Mouse (Mus musculus) stomach, embryonic 15.5 days (tissue): ENCODE data around the gene Zbtb16. TPM values are rescaled to one million over a fixed set of nuclear protein-coding genes. Genes with fewer than 3 reads are reported as not detected.
A peak's percentile ranks its signal among the peaks of the same experiment; 100 is the strongest.

Experiments used
- ATAC-seq: fragments of 200-750 bp; cut with Nextera tagmentation; 2 replicates; pipeline ENCODE4 v1.8.0; 2017; ENCODE audit warnings: low read depth, moderate number of reproducible peaks, moderate TSS enrichment; ENCODE audit not compliant: insufficient read depth, low FRiP score
- H3K27ac ChIP-seq: fragments of 300-500 bp; sonication (generic); 2 replicates; pipeline ENCODE4 v1.5.1; 2015; ENCODE audit warnings: mild to moderate bottlenecking, inconsistent platforms
- H3K27me3 ChIP-seq: fragments of 300-500 bp; sonication (generic); replicated peaks from 2 replicates; pipeline ENCODE4 v1.6.1; 2015; ENCODE audit warnings: inconsistent platforms
- H3K36me3 ChIP-seq: fragments of 300-500 bp; sonication (generic); 2 replicates; pipeline ENCODE4 v1.6.1; 2015; ENCODE audit warnings: inconsistent platforms
- H3K4me1 ChIP-seq: fragments of 300-500 bp; sonication (generic); 2 replicates; pipeline ENCODE4 v1.6.1; 2015; ENCODE audit warnings: inconsistent platforms
- H3K4me2 ChIP-seq: fragments of 300-500 bp; sonication (generic); 2 replicates; pipeline ENCODE4 v1.6.1; 2015; ENCODE audit warnings: mild to moderate bottlenecking, inconsistent platforms
- H3K4me3 ChIP-seq: fragments of 300-500 bp; sonication (generic); replicated peaks from 2 replicates; pipeline ENCODE4 v1.5.1; 2015; ENCODE audit warnings: inconsistent platforms
- H3K9ac ChIP-seq: fragments of 300-500 bp; sonication (generic); 2 replicates; pipeline ENCODE4 v1.6.1; 2015; ENCODE audit warnings: inconsistent platforms
- H3K9me3 ChIP-seq: fragments of 300-500 bp; sonication (generic); 2 replicates; pipeline ENCODE4 v1.6.1; 2016; ENCODE audit warnings: inconsistent platforms
- WGBS: fragments of 180-500 bp; shearing (Covaris S2); methylation state at CpG from one replicate; pipeline ENCODE4 v1.1.7; 2015; 5-methylcytosine and 5-hydroxymethylcytosine counted together
- polyA plus RNA-seq: library from polyadenylated mRNA; unstranded; fragments of >200 nt; fragmentation: Nextera tagmentation; extraction: Ambion mirVana; gene quantifications from 2 replicates; pipeline ENCODE4 v1.2.1, GENCODE M21; 2015

The Zbtb16 gene
- polyA plus RNA-seq, 1 experiment from 2014 or later, result 3.9 TPM

DNA sequence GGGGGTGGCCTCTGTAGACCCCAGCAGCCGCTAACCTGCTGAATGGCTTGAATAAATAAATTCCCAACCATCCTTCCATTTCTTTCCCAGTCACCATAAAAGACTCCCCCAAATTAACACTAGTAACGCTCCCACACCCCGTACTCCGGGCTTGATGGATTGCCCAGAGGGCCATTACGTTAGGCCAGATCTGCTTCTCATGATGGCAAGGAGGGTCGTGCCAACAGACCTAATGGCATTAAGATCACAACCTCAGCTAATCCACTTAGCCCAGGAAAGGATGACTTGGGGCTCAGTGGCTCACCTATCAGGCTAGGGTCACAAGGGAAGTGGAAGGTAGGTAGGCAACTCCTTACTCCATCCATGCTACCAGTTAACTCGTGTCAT, 12.7 kb downstream of the Zbtb16 start:
- Histone ChIP-seq H3K9me3 (no peaks in the 10 kb centered on the region), H3K27me3 (no peaks in the 10 kb centered on the region), H3K4me2 (no peak overlapping the region), H3K4me3 (no peak overlapping the region), H3K36me3 (no peaks in the 10 kb centered on the region), H3K4me1 (peaks cover 14% of the 10 kb centered on the region), H3K27ac (no peak overlapping the region), H3K9ac (no peak overlapping the region)
- no peak for ATAC-seq
- 41% methylated on average over 7 of the region's 7 CpGs for WGBS

DNA sequence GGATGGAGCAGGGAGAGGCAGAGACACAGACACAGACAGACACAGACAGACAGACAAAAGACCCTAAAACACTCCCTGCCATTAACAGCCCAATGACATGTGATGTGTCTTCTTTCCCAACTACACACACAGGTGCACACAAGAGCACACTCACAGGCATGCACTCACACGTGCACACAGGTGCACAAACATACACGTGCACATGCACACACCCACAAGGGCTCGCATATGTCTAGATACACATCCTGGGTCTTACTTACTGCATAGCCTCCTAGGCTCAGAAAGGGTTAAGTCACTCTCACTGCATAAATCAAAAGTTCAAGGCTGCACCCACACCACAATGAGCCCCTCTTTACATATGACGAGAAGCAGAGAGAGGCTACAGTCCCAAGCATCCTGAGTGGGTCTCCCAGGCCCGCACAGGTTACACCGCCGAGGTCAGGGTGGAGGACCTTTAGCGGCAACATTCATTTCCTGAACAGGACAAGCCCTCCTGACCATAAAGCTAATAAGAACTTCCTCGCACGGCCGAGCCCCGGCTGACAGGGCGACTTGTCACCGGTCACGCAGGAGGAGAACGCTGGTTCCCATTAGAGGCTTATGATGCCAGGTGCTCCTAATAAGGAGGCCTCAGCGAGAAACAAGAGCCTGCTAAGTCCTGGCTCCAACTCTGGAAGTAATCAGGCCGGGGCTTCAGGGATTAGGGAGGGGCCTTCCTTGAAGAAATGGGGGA, 13.3 kb downstream of the Zbtb16 start:
- ATAC-seq, result no peak
- no peak overlapping the region for H3K4me2 ChIP-seq
- WGBS, result 29% methylated on average over 18 of the region's 18 CpGs

DNA sequence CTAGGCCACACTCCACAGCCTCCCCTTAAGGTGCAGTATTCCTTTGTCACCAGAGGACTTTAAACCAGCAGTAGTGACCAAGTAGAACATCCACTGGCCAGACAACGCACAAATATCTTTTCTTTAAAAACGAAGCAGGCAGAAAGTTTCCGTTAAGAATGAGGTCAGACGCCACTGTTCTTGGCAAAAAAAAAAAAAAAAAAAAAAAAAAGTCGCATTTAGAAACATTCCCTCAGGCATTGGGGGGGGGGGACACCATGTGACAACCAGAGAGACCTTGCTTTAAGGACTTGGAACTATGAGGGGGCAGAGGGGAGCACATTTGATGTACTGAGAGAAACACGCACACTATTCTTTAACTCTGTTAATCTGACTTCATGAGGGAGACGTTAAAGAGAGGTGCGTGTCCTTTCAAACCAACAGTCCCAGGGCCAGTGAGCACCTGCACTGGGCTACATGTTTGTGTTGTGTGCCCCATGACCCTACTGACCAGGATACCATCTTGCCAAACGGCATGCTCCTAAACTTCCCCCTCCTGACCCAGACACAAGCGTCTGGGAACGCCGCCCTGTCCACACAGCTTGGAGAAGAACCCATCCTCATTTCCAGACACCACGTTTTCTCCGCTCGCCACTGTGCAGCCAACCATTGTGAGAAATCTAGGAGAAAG, 14.0 kb downstream of the Zbtb16 start:
- no peak overlapping the region for H3K4me2 ChIP-seq
- no peaks in the 10 kb centered on the region for H3K36me3 ChIP-seq
- H3K9me3 ChIP-seq, result no peaks in the 10 kb centered on the region
- no peak overlapping the region for H3K9ac ChIP-seq
- H3K27ac ChIP-seq, result no peak overlapping the region
- 73% methylated on average over 15 of the region's 15 CpGs for WGBS
- peaks cover 14% of the 10 kb centered on the region for H3K4me1 ChIP-seq
- no peak overlapping the region for H3K4me3 ChIP-seq
- ATAC-seq, result no peak
- H3K27me3 ChIP-seq, result no peaks in the 10 kb centered on the region

More for the DNA sequence above, 13.3 kb downstream of the Zbtb16 start:
- no peak overlapping the region for H3K27ac ChIP-seq
- no peaks in the 10 kb centered on the region for H3K9me3 ChIP-seq
- H3K4me1 ChIP-seq, result peaks cover 14% of the 10 kb centered on the region
- H3K36me3 ChIP-seq, result no peaks in the 10 kb centered on the region
- no peak overlapping the region for H3K4me3 ChIP-seq
- no peaks in the 10 kb centered on the region for H3K27me3 ChIP-seq
- no peak overlapping the region for H3K9ac ChIP-seq

DNA sequence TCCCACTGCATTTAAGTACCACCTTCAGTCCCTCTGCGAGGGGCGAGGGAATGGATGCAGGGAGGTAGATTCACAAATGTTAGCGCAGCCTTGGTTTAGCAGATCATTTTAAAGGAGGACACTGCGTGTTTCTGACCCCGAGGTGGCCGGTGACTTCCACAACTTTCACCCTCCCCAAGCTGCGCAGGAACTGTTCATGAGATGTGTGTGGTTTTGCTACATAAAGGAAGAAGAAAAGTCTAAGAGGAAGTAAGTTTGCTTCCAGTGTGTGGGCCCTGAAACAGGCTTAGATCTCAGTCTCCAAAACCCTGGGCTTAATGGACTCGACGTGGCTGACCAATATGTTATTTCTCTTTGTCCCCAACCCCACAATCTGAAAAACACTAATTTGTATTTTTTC, 14.6 kb downstream of the Zbtb16 start:
- H3K4me3 ChIP-seq, result no peak overlapping the region
- 71% methylated on average over 9 of the region's 9 CpGs for WGBS
- no peak overlapping the region for H3K9ac ChIP-seq
- H3K27ac ChIP-seq, result no peak overlapping the region; the same call in 1 of the 2 replicates
- H3K4me2 ChIP-seq, result no peak overlapping the region
- ATAC-seq, result no peak
- H3K36me3 ChIP-seq, result no peaks in the 10 kb centered on the region
- peaks cover 14% of the 10 kb centered on the region for H3K4me1 ChIP-seq
- H3K9me3 ChIP-seq, result no peaks in the 10 kb centered on the region
- H3K27me3 ChIP-seq, result no peaks in the 10 kb centered on the region

DNA sequence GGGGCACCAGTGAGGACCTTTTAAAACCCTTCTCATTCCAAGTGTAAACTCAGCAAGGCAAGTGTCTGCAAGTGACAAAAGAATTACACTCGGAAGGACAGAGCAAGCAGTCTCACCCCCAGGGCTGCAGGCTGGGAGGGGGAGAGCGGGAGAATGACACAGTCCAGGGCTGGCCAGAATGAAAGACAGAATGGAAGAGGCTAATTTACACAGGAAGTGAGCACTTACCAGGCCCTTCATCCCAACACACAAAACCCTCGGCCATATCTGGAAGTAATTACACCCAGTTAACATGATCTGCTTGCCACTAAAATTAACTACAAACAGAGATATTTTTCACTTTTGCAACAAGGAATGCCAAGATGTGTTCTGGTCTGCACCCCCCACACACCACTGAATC, 15.2 kb downstream of the Zbtb16 start:
- 27% methylated on average over 3 of the region's 3 CpGs for WGBS

DNA sequence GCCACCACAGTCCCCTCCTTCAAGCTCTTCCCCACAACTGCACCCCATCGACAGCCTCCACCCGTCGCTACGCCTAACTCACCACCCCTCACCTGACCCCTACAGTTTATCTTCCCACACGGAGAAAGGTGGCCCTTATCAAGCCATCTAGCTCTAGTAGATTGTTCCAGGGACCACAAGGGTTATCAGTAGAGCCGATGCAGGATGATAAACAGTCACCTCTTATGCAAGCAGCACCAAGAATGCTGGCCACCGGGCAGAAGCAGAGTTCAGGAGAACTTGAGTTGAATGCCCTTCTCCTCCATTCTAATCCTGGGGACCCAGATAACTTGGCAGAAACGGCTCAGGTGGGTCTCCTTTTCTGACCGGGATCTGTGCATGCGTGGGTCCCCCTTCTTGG, 16.3 kb downstream of the Zbtb16 start:
- 43% methylated on average over 10 of the region's 10 CpGs for WGBS
- Histone ChIP-seq H3K4me2 (no peak overlapping the region), H3K4me3 (no peak overlapping the region)

More for the DNA sequence above, 15.2 kb downstream of the Zbtb16 start:
- Histone ChIP-seq H3K36me3 (no peaks in the 10 kb centered on the region), H3K9ac (no peak overlapping the region), H3K27ac (no peak overlapping the region), H3K4me1 (peaks cover 14% of the 10 kb centered on the region), H3K4me3 (no peak overlapping the region), H3K4me2 (no peak overlapping the region), H3K27me3 (no peaks in the 10 kb centered on the region), H3K9me3 (no peaks in the 10 kb centered on the region)
- no peak; the same call in 1 of the 2 replicates for ATAC-seq

DNA sequence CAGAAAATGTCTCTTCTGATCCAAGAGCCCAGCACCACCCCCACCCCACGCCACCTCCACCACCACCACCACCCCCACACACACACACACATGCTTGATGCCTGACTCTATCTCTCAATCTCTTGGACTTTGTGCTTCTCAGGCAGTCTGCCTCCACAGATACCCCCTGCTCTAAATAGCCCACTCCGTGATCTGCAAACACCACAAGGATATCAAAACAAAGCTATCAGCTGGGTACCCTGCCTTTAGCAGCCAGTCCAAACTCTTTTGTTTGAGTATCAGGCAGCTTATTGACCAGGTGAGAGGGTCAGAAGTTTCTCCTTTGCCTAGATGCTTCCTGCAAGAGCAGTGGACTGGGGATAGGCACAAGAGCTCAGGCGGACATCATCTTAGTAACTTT, 16.9 kb downstream of the Zbtb16 start:
- no peaks in the 10 kb centered on the region for H3K27me3 ChIP-seq
- H3K9ac ChIP-seq, result no peak overlapping the region
- ATAC-seq, result peak; percentile 53; the same call in 1 of the 2 replicates
- H3K27ac ChIP-seq, result no peak overlapping the region
- no peaks in the 10 kb centered on the region for H3K9me3 ChIP-seq
- H3K4me2 ChIP-seq, result no peak overlapping the region
- H3K4me3 ChIP-seq, result no peak overlapping the region
- H3K36me3 ChIP-seq, result no peaks in the 10 kb centered on the region
- WGBS, result 59% methylated on average over 3 of the region's 3 CpGs
- peaks cover 14% of the 10 kb centered on the region for H3K4me1 ChIP-seq

More for the DNA sequence above, 16.3 kb downstream of the Zbtb16 start:
- Histone ChIP-seq H3K9me3 (no peaks in the 10 kb centered on the region), H3K9ac (no peak overlapping the region), H3K27ac (no peak overlapping the region), H3K27me3 (no peaks in the 10 kb centered on the region), H3K4me1 (peaks cover 14% of the 10 kb centered on the region), H3K36me3 (no peaks in the 10 kb centered on the region)
- ATAC-seq, result no peak

DNA sequence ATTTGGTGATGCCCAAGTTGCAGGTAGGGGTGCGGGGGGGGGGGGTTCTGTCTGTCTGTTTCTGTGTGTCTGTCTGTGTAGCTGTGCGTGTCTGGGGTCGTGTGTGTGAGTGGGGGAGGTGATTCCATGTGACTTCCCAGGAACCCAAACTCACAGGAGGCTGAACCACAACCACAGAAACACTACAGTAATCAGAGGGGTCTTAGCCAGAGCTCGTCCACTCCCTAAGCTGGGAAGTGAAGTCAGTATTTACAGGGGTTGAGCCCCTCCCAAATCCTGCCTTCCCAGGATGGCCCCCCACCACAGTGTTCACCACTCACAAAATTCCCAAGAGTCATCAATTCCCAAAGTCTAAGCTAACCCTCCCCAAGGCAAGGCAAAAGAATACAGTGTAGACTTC, 18.1 kb downstream of the Zbtb16 start:
- Histone ChIP-seq H3K9me3 (no peaks in the 10 kb centered on the region), H3K4me3 (no peak overlapping the region), H3K4me2 (no peak overlapping the region), H3K36me3 (no peaks in the 10 kb centered on the region), H3K4me1 (peaks cover 10% of the 10 kb centered on the region), H3K27ac (no peak overlapping the region), H3K27me3 (no peaks in the 10 kb centered on the region), H3K9ac (no peak overlapping the region)
- 85% methylated on average over 4 of the region's 4 CpGs for WGBS
- ATAC-seq, result no peak

DNA sequence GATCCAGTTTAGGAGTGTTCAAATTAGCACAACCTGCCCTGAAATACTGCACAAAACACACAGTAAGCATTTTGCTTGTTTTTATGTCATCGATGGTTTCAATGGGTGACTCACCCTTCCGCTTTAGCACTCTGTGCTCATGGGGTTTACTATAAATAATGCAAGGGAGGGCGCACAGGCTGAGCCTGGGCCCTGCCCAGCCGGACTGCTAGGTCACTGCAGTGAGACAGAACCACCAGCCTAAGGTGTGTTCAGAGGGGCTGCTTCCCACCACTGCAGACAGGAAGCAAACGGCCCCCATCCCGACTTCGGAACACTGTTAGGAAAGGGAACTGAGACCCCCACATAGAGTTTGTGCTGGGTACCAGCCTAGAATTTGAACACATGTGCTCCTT, 18.6 kb downstream of the Zbtb16 start:
- H3K27ac ChIP-seq, result no peak overlapping the region
- no peaks in the 10 kb centered on the region for H3K27me3 ChIP-seq
- no peak for ATAC-seq
- no peaks in the 10 kb centered on the region for H3K36me3 ChIP-seq
- no peak overlapping the region for H3K4me2 ChIP-seq
- H3K4me3 ChIP-seq, result no peak overlapping the region
- WGBS, result 67% methylated on average over 7 of the region's 7 CpGs
- H3K9ac ChIP-seq, result no peak overlapping the region
- H3K9me3 ChIP-seq, result no peaks in the 10 kb centered on the region
- peaks cover 6% of the 10 kb centered on the region for H3K4me1 ChIP-seq

DNA sequence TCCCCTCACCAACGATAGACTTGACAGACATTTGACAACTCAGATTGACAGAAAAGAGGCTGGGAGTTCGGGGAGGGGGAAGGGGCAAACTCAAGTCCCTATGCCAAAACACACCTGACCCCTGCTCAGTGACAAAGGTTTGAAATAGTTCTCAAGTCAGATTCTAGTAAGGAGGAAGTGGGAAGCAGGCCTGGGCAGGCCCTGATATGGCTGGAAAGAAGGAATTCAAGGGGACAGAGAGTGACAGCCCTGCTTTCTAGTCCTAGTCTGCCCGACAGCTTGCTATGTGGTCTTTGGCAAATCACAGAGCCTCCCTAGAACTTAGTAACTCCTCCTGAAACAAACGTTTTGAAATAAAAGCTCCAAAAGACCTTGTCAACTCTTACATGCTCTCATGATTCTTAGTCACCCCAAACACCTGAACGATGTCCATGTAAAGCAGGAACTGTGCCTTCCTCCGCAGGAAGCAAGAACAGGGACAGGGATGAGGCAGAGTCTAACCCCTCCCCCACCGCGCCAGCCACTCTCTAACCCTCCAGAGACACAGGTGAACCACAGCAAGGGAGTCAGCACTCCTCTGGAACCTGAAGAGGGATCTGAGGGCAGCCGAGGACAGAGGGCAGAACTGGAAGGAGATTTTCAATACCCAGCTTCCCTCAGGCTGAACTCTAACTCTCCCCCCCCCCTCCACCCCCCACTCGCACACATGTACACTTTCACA, 19.2 kb downstream of the Zbtb16 start:
- H3K4me3 ChIP-seq, result no peak overlapping the region
- no peaks in the 10 kb centered on the region for H3K9me3 ChIP-seq
- peaks cover 6% of the 10 kb centered on the region for H3K4me1 ChIP-seq
- WGBS, result 44% methylated on average over 10 of the region's 10 CpGs
- H3K27ac ChIP-seq, result 0 out of 2 replicates have a peak overlapping the region, but pooled peaks have one; percentile 10
- H3K4me2 ChIP-seq, result no peak overlapping the region
- H3K27me3 ChIP-seq, result no peaks in the 10 kb centered on the region
- no peak for ATAC-seq
- H3K36me3 ChIP-seq, result no peaks in the 10 kb centered on the region
- no peak overlapping the region for H3K9ac ChIP-seq

DNA sequence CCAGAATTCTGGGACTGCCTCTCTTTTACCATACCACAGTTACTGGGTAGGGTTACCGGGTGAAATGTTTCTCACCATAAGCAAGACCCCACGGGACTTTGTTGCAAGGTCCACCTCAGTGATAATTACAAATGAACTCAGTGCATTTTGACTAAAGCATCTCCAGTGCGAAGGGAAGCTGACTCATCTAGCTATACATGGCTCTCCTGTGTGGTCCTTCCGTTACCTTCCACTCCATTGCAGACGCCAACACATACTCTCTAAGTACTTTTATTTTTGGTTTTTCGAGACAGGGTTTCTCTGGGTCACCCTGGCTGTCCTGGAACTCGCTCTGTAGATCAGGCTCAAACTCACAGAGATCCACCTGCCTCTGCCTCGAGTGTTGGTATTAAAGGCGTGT, 19.9 kb downstream of the Zbtb16 start:
- Histone ChIP-seq H3K4me1 (peaks cover 6% of the 10 kb centered on the region), H3K4me2 (no peak overlapping the region), H3K27me3 (no peaks in the 10 kb centered on the region), H3K4me3 (no peak overlapping the region), H3K9me3 (no peaks in the 10 kb centered on the region), H3K36me3 (no peaks in the 10 kb centered on the region), H3K9ac (no peak overlapping the region), H3K27ac (no peak overlapping the region)
- WGBS, result 90% methylated on average over 9 of the region's 9 CpGs
- no peak for ATAC-seq
